Mouse (Mus musculus) liver, embryonic 15.5 days (tissue): ENCODE results near the gene Aldh3b2. TPM values are rescaled to one million over a fixed set of nuclear protein-coding genes. Genes with fewer than 3 reads are reported as not detected.

Source experiments
- ATAC-seq: fragments of 200-750 bp; cut with Nextera tagmentation; 2 replicates; pipeline ENCODE4 v1.8.0; 2017; ENCODE audit warnings: moderate number of reproducible peaks, mild to moderate bottlenecking, moderate library complexity; ENCODE audit not compliant: insufficient read depth
- H3K27ac ChIP-seq: fragments of 300-500 bp; sonication (generic); replicated peaks from 2 replicates; pipeline ENCODE4 v1.5.1; 2015; ENCODE audit warnings: mild to moderate bottlenecking, inconsistent platforms
- H3K27me3 ChIP-seq: fragments of 300-500 bp; sonication (generic); 2 replicates; pipeline ENCODE4 v1.6.1; 2015; ENCODE audit warnings: mild to moderate bottlenecking, inconsistent platforms
- H3K36me3 ChIP-seq: fragments of 300-500 bp; sonication (generic); replicated peaks from 2 replicates; pipeline ENCODE4 v1.6.1; 2015; ENCODE audit warnings: moderate library complexity, mild to moderate bottlenecking, inconsistent platforms
- H3K4me1 ChIP-seq: fragments of 300-500 bp; sonication (generic); replicated peaks from 2 replicates; pipeline ENCODE4 v1.6.1; 2015; ENCODE audit warnings: inconsistent platforms
- H3K4me2 ChIP-seq: fragments of 300-500 bp; sonication (generic); 2 replicates; pipeline ENCODE4 v1.6.1; 2015; ENCODE audit warnings: moderate library complexity, mild to moderate bottlenecking, inconsistent platforms
- H3K4me3 ChIP-seq: fragments of 300-500 bp; sonication (generic); replicated peaks from 2 replicates; pipeline ENCODE4 v1.5.1; 2015; ENCODE audit warnings: mild to moderate bottlenecking, inconsistent platforms
- H3K9ac ChIP-seq: fragments of 300-500 bp; sonication (generic); 2 replicates; pipeline ENCODE4 v1.6.1; 2015; ENCODE audit warnings: moderate library complexity, mild to moderate bottlenecking, inconsistent platforms
- H3K9me3 ChIP-seq: fragments of 300-500 bp; sonication (generic); replicated peaks from 2 replicates; pipeline ENCODE4 v1.6.1; 2016; ENCODE audit warnings: inconsistent platforms
- WGBS: fragments of 180-500 bp; shearing (Covaris S2); methylation state at CpG from one replicate; pipeline ENCODE4 v1.1.7; 2015; ENCODE audit warnings: mixed read lengths; ENCODE audit not compliant: insufficient replicate concordance; 5-methylcytosine and 5-hydroxymethylcytosine counted together
- polyA plus RNA-seq: library from polyadenylated mRNA; unstranded; fragments of >200 nt; fragmentation: Nextera tagmentation; extraction: Ambion mirVana; gene quantifications from 2 replicates; pipeline ENCODE4 v1.2.1, GENCODE M21; 2015

Aldh3b2 gene
- polyA plus RNA-seq, 1 experiment from 2014 or later, result 0.32 TPM

DNA sequence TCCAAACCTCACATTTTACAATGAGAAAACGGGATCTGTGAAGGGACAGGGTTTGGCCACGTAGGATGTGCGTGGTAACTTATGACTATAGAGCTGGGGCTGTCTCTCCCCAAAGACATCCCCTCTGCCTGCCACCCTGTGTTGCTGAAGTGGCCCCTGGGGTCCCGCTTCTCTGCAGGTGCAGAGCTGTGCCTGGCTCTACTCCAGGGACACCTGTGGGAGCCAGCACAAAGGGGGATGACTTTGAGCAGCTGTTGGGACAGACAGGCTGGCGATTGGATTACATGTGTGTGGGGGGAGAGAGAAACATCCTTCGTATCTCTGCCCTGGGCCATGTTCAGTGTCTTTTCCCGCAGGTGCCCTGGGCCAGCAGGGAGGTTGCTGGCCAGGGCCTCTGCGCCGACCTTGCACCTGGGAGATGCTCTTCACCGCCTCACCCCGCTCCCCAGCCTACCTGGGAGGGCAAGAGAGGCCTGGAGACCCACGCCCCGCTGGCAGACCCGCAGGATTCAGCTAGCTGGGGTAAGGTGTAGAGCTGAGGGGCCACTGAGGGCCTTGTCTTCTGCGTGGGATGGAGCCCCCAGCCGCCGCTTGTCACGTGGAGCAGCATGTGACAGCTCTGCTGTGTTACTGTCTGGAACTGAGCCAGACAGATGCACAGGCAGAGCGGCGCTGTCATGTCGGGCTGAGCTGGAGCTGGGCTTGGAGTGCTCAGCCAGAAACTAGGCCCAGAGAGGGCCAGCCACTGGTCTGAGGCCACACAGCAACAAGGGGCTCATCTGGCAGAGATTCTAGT lies 41.7 kb upstream of the Aldh3b2 start:
- Histone ChIP-seq H3K27me3 (peaks cover 10% of the 10 kb centered on the region), H3K9me3 (no peaks in the 10 kb centered on the region), H3K4me1 (peaks cover 37% of the 10 kb centered on the region), H3K4me3 (no peak overlapping the region), H3K36me3 (no peaks in the 10 kb centered on the region), H3K27ac (no peak overlapping the region; the same call in 1 of the 2 replicates), H3K9ac (no peak overlapping the region), H3K4me2 (no peak overlapping the region; the same call in 1 of the 2 replicates)
- no peak for ATAC-seq
- 72% methylated on average over 21 of the region's 21 CpGs for WGBS

DNA sequence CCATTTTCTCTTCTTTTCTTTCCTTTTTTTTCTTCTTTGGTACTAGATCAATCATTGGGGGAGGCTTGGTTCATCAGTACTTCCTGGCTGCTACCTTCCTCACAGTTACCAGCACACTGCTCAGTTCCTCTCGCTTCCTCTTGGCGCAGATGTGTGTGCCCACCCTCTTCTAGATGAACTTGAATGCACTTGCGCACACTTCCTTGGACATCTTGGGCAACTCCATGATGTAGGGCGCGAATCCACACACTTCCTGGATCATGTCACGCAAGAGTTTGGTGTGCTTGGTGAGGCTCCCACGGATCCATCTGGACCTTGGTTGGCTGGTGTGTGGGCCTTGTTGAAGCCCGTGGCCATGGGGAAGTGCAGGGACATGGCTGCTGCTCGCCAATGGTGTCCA lies 40.4 kb upstream of the Aldh3b2 start:
- no peak overlapping the region for H3K4me2 ChIP-seq
- H3K27ac ChIP-seq, result no peak overlapping the region
- H3K4me1 ChIP-seq, result peaks cover 42% of the 10 kb centered on the region
- H3K9me3 ChIP-seq, result no peaks in the 10 kb centered on the region
- no peak overlapping the region for H3K4me3 ChIP-seq
- H3K27me3 ChIP-seq, result peaks cover 23% of the 10 kb centered on the region
- ATAC-seq, result no peak
- 64% methylated on average over 9 of the region's 9 CpGs for WGBS
- no peak overlapping the region for H3K9ac ChIP-seq
- no peaks in the 10 kb centered on the region for H3K36me3 ChIP-seq

- WGBS, result 3% methylated on average over 42 of the region's 42 CpGs
- Histone ChIP-seq H3K36me3 (no peaks in the 10 kb centered on the region), H3K27ac (peak within 1 kb of the TSS; percentile 51), H3K27me3 (peaks cover 24% of the 10 kb centered on the region), H3K4me1 (peaks cover 25% of the 10 kb centered on the region), H3K9ac (peak within 1 kb of the TSS; percentile 43), H3K4me2 (peak within 1 kb of the TSS; percentile 76), H3K9me3 (no peaks in the 10 kb centered on the region), H3K4me3 (peak within 1 kb of the TSS; percentile 54)
- peak; percentile 77 for ATAC-seq
These were observed 36.9 kb upstream of the Aldh3b2 start, which contains the start of gene Unc93b1 for GRCm38 (mm10) chr19:3935032-3935895. Gene Unc93b1, plus strand, starts transcription at chr19:3935186.

DNA sequence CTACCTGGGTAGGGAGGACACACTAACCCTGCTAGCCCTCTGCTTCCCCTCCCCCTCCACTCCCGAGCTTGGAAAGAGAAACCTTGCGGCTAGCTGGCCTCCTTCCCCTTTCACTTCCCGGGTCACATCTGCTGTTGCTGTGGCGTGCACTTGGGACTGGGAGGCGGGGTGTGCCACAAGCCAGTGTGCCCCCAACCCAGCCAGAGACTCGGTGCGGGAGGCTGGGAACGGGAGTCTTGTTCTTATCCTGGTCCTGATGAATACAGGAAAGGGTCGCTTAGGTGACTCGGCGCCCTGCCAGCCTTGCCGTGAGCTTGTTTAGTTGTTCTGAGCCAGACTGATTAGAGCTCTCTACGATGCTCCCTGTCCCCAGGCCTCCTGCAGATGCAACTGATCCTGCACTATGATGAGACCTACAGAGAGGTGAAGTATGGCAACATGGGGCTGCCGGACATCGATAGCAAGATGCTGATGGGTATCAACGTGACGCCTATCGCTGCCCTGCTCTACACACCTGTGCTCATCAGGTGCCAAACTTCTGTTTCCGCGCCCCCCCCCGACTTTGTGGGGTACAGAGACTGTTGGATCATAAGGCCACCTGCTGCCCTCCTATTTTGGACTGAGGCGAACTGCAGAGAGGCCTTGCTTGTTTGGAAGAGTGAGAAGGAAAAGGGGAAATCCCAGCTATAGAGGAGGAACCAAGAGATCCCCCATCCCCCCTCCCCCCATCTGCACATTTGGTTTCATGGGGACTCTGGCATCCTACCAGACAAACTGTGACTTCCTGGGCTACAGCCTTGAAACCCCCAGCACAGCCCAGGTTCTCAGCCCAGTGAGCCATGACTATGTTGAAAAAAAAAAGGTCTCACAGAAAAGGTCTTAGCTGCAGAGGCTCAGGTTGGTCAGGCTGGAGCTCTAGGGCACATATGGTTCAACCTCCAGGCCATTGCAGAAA lies 36.0 kb upstream of the Aldh3b2 start:
- H3K36me3 ChIP-seq, result no peaks in the 10 kb centered on the region
- ATAC-seq, result peak; percentile 13; the same call in 1 of the 2 replicates
- H3K9me3 ChIP-seq, result no peaks in the 10 kb centered on the region
- H3K27ac ChIP-seq, result peak overlapping the region; percentile 51
- peak overlapping the region; percentile 76 for H3K4me2 ChIP-seq
- peaks cover 24% of the 10 kb centered on the region for H3K27me3 ChIP-seq
- peaks cover 19% of the 10 kb centered on the region for H3K4me1 ChIP-seq
- H3K4me3 ChIP-seq, result peak overlapping the region; percentile 54
- 5% methylated on average over 22 of the region's 22 CpGs for whole genome bisulfite sequencing
- H3K9ac ChIP-seq, result peak overlapping the region; percentile 35

GRCm38 (mm10) chr19:3942315-3942714 lies 29.8 kb upstream of the Aldh3b2 start:
- Histone ChIP-seq H3K36me3 (no peaks in the 10 kb centered on the region), H3K27ac (no peak overlapping the region), H3K9ac (no peak overlapping the region), H3K4me1 (peaks cover 30% of the 10 kb centered on the region), H3K9me3 (no peaks in the 10 kb centered on the region), H3K4me2 (no peak overlapping the region), H3K4me3 (no peak overlapping the region), H3K27me3 (no peaks in the 10 kb centered on the region)
- 72% methylated on average over 7 of the region's 7 CpGs for WGBS
- no peak for ATAC-seq

DNA sequence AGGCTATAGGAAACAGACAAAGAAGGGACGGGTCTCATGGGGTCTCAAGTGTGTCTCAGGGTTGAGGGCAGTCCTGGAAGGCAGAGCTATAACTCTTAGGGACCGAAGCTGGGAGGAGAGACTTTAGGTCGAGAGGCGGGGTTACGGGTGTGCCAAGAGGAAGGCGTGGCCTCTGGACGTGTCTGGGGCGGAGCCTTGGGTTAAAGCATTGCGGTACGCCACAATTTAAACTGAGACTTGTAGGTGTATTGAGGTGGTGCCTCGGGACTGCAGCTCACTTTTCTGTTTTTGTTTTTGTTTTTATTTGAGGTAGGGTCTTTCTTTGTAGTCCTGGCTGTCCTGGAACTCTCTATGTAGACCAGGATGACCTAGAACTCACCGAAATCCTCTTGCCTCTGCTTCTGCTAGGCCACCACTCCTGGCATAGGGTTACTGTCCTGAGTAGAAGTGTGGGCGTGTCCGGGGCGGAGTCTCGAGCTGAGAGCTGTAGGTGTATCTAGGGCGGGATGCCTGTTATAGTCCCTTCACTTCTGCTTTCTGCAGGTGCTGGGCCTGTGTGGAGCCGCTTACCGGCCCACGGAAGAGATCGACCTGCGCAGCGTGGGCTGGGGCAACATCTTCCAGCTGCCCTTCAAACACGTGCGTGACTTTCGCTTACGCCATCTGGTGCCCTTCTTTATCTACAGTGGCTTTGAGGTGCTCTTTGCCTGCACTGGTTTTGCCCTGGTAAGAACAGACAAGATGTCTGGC lies 29.0 kb upstream of the Aldh3b2 start:
- WGBS, result 14% methylated on average over 27 of the region's 27 CpGs
- peak; percentile 83 for ATAC-seq
- H3K4me3 ChIP-seq, result peak overlapping the region; percentile 44

GRCm38 (mm10) chr19:3945872-3946564 lies 26.1 kb upstream of the Aldh3b2 start:
- 20% methylated on average over 10 of the region's 10 CpGs for WGBS
- no peak for ATAC-seq
- H3K27ac ChIP-seq, result no peak overlapping the region

More for the DNA sequence above, 29.0 kb upstream of the Aldh3b2 start:
- Histone ChIP-seq H3K27me3 (no peaks in the 10 kb centered on the region), H3K36me3 (0 out of 2 replicates have a peak, but pooled peaks cover under 1% of the 10 kb centered on the region), H3K9me3 (no peaks in the 10 kb centered on the region), H3K4me2 (peak overlapping the region; percentile 71), H3K4me1 (peaks cover 30% of the 10 kb centered on the region), H3K9ac (no peak overlapping the region; the same call in 1 of the 2 replicates), H3K27ac (no peak overlapping the region)

DNA sequence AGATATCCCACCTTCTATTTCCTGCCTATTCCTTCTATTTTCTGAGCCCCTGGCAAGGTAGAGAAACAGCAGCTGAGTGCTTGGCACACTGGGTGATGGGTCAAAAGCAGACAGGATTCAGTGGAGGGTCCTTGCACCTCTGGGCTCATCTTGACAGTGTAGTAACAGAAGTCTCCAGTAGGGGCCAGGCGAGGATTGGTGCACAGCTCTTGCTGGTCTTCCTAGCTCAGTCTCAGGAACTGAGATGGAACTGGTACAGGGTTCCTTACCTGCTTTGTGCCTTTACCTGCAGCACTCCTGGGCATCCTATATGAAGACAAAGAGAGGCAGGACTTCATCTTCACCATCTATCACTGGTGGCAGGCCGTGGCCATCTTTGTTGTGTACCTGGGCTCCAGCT lies 25.4 kb upstream of the Aldh3b2 start:
- Histone ChIP-seq H3K27me3 (no peaks in the 10 kb centered on the region), H3K4me2 (no peak overlapping the region), H3K36me3 (0 out of 2 replicates have a peak, but pooled peaks cover 8% of the 10 kb centered on the region), H3K9me3 (no peaks in the 10 kb centered on the region), H3K9ac (no peak overlapping the region), H3K4me3 (no peak overlapping the region), H3K4me1 (peaks cover 34% of the 10 kb centered on the region), H3K27ac (no peak overlapping the region)
- ATAC-seq, result no peak
- WGBS, result 18% methylated on average over 2 of the region's 2 CpGs

More at GRCm38 (mm10) chr19:3945872-3946564, 26.1 kb upstream of the Aldh3b2 start:
- H3K36me3 ChIP-seq, result 0 out of 2 replicates have a peak, but pooled peaks cover 8% of the 10 kb centered on the region
- H3K27me3 ChIP-seq, result no peaks in the 10 kb centered on the region
- H3K4me2 ChIP-seq, result no peak overlapping the region
- H3K9ac ChIP-seq, result no peak overlapping the region
- H3K4me3 ChIP-seq, result no peak overlapping the region
- no peaks in the 10 kb centered on the region for H3K9me3 ChIP-seq
- H3K4me1 ChIP-seq, result peaks cover 32% of the 10 kb centered on the region

GRCm38 (mm10) chr19:3947813-3948212 lies 24.3 kb upstream of the Aldh3b2 start:
- WGBS, result 51% methylated on average over 3 of the region's 3 CpGs
- H3K36me3 ChIP-seq, result 0 out of 2 replicates have a peak, but pooled peaks cover 8% of the 10 kb centered on the region
- H3K27ac ChIP-seq, result no peak overlapping the region
- peaks cover 26% of the 10 kb centered on the region for H3K4me1 ChIP-seq
- no peak overlapping the region for H3K9ac ChIP-seq
- H3K4me3 ChIP-seq, result no peak overlapping the region
- no peaks in the 10 kb centered on the region for H3K9me3 ChIP-seq
- H3K4me2 ChIP-seq, result no peak overlapping the region
- no peak for ATAC-seq
- no peaks in the 10 kb centered on the region for H3K27me3 ChIP-seq
